Mouse (Mus musculus) cerebellum, adult 11 months (tissue): ENCODE measurements around the gene Zfand3.

ENCODE experiments used
- DNase-seq: peaks from one replicate; pipeline ENCODE4 v3.0.0; 2022

The Zfand3 gene

GRCm38 (mm10) chr17:30158419-30159108, 154.0 kb downstream of the Zfand3 start:
- no peak for DNase-seq

- DNase-seq: no peak
Observed at GRCm38 (mm10) chr17:30159341-30159740, 154.8 kb downstream of the Zfand3 start.

GRCm38 (mm10) chr17:30160823-30161432, 156.4 kb downstream of the Zfand3 start:
- DNase-seq: no peak

- no peak for DNase-seq
Observed at GRCm38 (mm10) chr17:30162983-30163382, 158.4 kb downstream of the Zfand3 start.

GRCm38 (mm10) chr17:30163793-30164192, 159.3 kb downstream of the Zfand3 start:
- no peak for DNase-seq

- DNase-seq: peak; percentile 35
Observed at GRCm38 (mm10) chr17:30164818-30165217, 160.3 kb downstream of the Zfand3 start.

GRCm38 (mm10) chr17:30177435-30177834, 172.9 kb downstream of the Zfand3 start:
- DNase-seq: peak; percentile 84

GRCm38 (mm10) chr17:30178402-30178801, 173.9 kb downstream of the Zfand3 start:
- peak; percentile 51 for DNase-seq

GRCm38 (mm10) chr17:30180197-30180596, 175.7 kb downstream of the Zfand3 start:
- DNase-seq: no peak

GRCm38 (mm10) chr17:30181554-30181953, 177.0 kb downstream of the Zfand3 start:
- DNase-seq: no peak

GRCm38 (mm10) chr17:30182063-30182462, 177.5 kb downstream of the Zfand3 start:
- no peak for DNase-seq

- DNase-seq: peak; percentile 58
Observed at GRCm38 (mm10) chr17:30183561-30183960, 179.0 kb downstream of the Zfand3 start.

- DNase-seq: peak; percentile 2
Observed at GRCm38 (mm10) chr17:30187154-30187553, 182.6 kb downstream of the Zfand3 start.

GRCm38 (mm10) chr17:30187581-30187980, 183.0 kb downstream of the Zfand3 start:
- DNase-seq: no peak

- peak; percentile 28 for DNase-seq
Observed at GRCm38 (mm10) chr17:30188031-30188981, 183.8 kb downstream of the Zfand3 start.

- DNase-seq: peak; percentile 3
Observed at GRCm38 (mm10) chr17:30191097-30191640, 186.6 kb downstream of the Zfand3 start.

GRCm38 (mm10) chr17:30192416-30193005, 188.0 kb downstream of the Zfand3 start:
- peak; percentile 3 for DNase-seq

GRCm38 (mm10) chr17:30193615-30194014, 189.1 kb downstream of the Zfand3 start:
- DNase-seq: no peak

- DNase-seq: no peak
Observed at GRCm38 (mm10) chr17:30194091-30194490, 189.6 kb downstream of the Zfand3 start.

- DNase-seq: no peak
Observed at GRCm38 (mm10) chr17:30194629-30195445, 190.3 kb downstream of the Zfand3 start.

- no peak for DNase-seq
Observed at GRCm38 (mm10) chr17:30195591-30196183, 191.2 kb downstream of the Zfand3 start.
